Mouse (Mus musculus): Measurements from ENCODE around the gene Ube2z.

Ube2z gene

GRCm38 (mm10) chr11:96006367-96006851, 58.8 kb downstream of the Ube2z start:
- DNase-seq = no peak

GRCm38 (mm10) chr11:96005403-96006271, 59.6 kb downstream of the Ube2z start, which contains the start of gene Igf2bp1:
TSS of gene Igf2bp1 (minus strand) at chr11:96005940.
- peak; percentile 67 for DNase-seq

GRCm38 (mm10) chr11:96004793-96005402, 60.3 kb downstream of the Ube2z start:
- DNase-seq = peak; percentile 62

GRCm38 (mm10) chr11:96003969-96004792, 61.0 kb downstream of the Ube2z start:
- no peak for DNase-seq

- no peak for DNase-seq
Observed at GRCm38 (mm10) chr11:96003100-96003900, 61.9 kb downstream of the Ube2z start.
